Mouse (Mus musculus) adrenal gland (tissue): ENCODE measurements at regions not wholly inside any gene's neighbourhood (a gene's known extent, or its start where the extent isn't known, plus 50 kb on each side); places are given as distances from the start of the nearest gene placed in this dataset.

Experiments
- intact Hi-C: fragments of 180-260 bp; cut with DNase I; formaldehyde crosslinking; loops from one replicate; pipeline ENCODE4 v1.15.1; 2025

DNA sequence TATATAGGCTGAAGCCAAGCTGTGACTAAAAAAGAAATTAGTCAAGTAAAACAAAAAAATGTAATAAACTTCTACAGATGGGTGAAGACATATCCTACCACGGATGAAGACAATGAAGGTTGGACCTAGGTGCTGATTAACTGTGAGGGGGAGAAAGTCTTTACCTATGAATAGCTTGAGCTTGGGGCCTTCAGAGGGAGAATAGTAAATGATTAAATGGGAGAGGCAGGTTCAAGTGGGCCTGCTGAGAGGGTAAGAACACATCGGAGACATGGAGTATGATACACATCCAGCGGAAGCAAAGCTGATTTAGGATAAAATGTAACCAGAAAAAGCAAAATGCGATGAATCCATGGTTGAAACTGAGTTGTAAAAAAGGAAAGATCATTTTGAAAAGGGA, 197.9 kb upstream of the Robo2 start:
- intact Hi-C loops, result no loop called here

DNA sequence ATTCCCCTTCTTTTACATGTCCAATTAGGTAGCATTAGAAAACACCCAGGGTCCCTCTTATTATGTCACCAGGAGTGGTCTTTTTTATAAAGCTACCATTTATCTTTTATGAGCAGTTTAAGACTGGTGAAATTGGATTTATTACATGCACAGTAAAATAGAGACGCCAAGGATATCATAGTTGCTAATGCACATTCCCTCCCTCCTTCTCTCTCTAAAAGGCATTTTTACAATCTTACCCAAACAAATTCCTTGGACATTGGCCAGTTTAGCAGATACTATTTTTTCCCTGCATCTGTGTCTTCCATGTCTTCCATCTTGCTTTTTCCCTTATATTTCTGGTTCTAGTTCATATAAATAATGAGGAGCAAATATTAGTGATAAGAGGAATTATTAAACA, 186.7 kb upstream of the Robo2 start:
- intact Hi-C loops, result no loop called here

DNA sequence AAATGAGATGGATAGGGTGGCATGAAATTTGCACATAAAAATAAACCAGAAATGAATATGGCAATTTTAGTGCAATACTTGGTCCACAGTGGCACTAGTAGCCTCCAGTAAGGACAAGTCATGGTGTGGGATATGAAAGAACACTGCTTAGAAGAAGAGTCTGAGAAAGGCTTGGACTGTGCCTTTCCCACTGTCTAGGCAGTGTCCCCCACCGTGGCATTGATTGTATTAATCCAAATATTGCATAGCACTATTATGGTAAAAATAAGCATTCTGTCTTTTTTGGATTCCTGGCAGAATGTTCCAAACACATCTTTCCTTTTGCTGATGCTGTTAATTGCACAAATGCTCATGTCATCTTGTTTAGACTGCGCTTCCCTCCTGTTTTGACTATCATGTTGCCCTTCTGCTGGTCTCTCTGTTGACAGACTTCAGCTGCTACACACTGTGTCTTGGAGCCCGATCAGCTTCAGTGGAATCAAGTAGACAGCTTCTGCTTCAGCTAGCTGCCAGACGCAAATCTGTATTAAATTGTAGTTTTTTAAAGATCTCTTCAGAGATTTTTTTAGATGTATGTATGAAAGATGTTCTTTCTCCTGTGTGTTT, 186.2 kb upstream of the Robo2 start:
- intact Hi-C loops, result no loop called here

DNA sequence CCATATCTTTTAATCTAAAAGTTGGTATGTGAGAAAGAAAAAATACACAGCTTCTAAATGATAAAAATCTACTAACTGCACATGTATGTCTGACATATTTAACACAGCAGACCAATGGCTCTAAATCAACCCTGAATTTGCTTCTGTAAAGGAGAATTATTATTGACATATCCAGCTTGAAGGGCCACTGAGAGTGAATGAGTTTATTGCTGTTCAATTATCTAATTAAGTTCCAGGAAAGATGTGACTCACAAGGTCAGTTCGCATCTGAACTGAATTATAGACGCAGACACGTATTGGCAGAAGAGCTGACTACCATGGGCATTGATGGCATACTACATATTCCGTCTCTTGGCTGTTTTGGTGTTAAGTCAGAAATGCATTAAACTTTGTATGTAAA, 180.3 kb upstream of the Robo2 start:
- intact Hi-C loops, result no loop called here

DNA sequence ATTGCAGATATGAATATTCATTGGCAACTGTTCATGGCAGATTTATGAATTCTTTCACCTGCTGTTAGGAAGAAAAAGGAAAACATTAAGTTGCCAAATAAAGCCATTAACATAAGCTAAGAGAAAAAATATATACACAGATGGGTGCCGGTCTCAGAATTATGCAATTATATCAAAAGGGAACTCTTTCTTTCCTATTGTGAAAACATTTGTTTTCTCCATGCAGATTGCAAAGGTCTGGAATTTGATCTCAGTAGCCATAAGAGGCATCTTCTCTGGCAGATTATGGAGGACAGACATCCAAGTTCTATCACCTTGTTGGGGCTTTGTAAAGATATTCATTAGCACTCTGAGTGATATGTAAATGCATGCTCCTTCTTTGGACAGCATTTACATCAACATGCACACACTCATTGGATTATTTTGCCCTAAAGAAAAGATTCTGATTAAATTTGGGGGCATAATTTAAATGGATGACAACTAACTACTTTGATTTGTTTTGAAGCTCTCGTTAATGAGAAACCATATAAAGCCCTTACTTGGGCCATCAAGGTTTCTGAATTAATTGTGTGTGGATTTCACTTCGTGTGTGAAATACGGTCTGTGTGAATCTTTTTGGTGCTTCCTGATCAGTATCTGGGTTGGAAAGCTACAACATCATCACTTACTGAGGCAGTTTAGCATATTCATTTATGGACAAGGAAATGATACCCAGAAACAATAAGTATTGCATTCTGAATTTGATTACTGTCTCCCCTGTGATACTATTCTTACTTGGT, 171.2 kb upstream of the Robo2 start:
- intact Hi-C loops, result no loop called here

DNA sequence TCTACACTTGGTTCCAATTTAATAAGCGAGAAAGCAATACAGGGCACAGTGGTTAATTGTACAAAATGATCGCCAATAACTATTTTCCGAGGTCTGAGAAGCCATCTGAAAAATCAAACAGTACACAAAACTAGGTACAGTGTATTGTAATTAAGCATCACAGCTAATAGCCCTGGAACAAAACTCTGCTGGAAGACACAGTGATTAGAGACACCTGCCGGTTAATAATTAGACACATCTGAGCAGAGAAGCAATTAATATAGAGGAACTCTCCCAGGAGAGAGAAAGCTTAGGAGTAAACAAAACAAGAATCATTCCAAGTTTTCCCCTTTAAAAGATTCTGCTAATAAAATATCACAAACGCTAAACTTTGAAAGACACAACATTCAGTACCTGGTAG, 136.7 kb upstream of the Robo2 start:
- intact Hi-C loops, result no loop called here

DNA sequence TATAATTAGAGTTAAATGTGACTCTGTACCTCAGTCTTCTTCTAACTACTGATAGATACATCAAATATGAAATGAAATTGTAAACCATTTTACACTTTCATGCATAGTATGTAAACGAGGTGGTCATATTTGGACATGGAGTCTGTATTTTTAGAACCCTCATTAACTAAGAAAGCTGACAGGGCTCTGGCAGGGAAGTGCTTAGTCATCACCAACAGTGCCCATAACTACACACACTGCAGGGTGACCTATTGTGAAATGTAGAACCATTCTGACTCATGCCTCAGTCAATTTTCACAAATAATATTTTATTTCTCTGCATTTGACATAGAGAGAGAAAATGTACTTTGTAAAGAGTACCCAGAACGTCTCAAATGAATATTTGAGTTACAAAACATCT, 118.9 kb upstream of the Robo2 start:
- intact Hi-C loops, result no loop called here

DNA sequence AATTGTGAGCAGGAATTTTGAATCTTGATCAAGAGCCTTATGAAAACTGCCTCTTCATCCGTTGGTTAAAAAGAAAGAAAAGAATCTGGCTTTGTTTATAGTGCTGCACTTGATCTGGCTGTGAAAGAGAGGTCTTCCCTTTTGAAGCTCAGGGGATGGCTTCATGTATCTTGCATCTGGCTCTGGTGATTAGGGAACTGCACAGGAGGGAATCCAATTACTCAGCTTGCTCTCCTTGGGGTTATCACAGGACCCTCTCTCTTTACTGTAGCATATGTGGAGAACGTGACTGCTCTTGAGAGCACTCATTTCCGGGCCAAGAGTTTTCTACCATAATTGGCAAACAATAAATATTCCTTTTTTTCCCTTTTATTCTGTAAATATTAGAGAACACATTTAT, 116.6 kb upstream of the Robo2 start:
- intact Hi-C loops, result no loop called here

DNA sequence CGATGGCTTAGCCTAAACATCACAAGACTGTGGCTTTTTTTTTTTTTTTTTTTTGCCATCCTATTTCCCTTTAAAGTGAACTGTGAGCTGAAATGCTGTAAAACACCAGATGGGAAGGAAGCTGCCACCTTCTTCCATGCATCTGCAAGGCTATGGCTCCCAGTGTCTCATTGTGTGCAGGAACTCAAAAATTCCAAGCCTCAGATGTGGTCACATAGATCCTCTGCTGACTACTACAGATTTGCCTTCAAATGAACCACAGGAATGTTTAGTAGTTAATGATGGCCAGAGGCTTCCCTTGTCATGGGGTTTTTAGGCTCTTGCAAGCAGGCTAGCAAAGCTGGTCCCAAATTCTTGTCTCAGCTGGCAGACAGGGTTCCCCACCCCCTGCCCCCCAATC, 114.9 kb upstream of the Robo2 start:
- intact Hi-C loops, result no loop called here

DNA sequence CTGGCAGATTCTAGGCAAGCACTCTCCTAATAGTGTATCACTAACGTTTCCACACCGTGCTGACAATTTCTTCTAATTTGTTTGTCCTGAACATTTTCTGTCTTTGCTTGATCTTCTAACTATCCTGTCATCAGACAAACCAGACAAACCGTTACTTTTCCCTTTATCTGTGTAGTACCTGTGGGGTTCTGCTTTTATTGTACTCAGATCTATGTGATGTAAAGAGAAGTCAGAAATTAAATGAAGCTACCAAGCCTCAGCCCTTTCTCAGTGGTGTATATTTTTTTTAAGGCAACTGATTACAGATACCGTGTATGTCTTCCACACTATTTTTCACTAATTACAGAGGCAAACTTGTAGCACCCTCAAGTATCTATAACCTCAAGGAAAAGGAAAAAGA, 108.9 kb upstream of the Robo2 start:
- intact Hi-C loops, result no loop called here

DNA sequence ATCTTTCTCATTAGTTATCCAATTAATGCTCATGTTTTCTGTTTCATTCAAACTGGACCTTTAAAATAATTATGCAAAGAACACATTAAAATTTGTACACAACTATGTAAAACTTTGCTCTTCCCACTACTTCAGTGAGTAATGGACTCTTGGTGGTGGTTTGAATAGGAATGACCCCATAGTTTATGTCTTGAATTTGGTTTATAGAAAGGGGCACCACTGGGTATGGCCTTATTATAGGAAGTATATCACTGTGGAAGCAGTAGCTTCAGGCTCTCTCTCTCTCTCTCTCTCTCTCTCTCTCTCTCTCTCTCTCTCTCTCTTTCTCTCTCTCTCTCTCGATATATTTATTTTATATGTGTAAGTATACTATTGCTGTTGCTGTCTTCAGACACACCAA, 106.3 kb upstream of the Robo2 start:
- intact Hi-C loops, result no loop called here

DNA sequence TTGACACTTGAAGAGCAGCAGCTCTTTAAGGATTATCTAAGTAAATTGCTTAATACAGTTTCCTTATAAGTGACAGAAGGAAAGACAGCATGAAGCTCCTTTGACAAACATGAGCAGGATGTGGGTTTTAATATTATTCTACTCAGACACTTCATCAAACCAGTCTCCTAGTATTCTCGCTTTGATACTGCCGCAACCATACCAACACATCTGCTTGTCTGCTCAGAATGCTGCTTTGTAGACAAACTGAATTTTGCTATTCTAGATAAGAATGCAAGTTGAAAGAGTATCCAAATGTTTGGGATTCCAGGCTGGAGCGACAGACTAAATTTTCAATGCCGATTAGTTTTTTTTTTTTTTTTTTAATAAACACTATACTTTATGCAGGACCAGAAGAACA, 105.7 kb upstream of the Robo2 start:
- intact Hi-C loops, result no loop called here

DNA sequence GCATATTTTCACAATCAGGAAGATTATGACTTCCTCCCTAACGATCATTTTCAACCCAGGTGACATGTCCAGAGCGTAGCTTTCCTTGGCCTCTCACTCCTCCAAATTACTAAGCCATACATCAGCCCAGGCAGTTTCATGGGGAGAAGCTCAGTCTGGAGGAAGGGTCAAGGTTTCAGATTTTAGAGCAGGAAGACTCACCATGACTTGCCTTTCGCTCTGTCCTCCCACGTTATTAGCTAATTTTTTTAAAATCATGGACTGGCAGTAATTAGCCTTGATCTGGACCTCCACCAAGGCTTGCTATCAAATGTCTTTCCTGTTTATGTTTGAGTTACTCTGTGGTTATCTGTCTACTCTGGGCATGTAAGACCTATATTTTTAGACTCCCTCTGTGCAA, 102.9 kb upstream of the Robo2 start:
- intact Hi-C loops, result no loop called here

DNA sequence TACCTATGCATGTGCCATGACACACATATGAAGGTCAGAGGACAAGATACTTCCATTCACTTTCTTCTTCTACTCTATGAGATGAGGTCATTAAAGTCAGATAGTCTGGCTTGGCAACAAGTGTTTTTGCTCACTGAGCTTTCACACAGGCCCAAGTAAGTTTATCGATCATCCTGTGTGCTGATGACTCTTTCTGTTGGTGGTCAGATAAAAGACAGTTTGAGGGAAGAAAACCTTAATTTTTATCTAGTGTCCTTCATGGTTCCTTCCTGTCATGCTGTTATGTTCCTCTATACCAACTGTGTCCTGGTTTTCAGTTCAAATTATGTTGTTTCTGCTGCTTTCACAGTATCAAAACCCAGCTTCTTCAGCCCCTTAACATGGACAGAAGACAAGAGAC, 98.8 kb upstream of the Robo2 start:
- intact Hi-C loops, result no loop called here

DNA sequence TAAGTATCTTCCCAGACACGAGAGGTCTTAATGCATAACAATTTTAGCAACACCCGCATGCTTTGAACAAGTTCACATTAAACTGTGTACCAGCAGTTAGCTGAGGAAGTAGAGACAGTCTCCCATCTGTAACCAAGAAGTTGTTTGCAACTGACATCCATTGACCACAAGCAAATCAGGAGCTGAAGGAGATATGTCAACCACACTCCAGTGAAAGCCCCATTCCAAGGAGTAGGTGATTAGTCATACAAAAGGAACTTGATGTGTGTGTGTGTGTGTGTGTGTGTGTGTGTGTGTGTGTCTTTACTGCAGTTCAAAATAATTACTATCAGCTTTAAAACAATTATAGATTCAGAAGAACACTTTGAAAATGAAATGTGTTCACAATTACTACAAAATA, 97.9 kb upstream of the Robo2 start:
- intact Hi-C loops, result no loop called here

DNA sequence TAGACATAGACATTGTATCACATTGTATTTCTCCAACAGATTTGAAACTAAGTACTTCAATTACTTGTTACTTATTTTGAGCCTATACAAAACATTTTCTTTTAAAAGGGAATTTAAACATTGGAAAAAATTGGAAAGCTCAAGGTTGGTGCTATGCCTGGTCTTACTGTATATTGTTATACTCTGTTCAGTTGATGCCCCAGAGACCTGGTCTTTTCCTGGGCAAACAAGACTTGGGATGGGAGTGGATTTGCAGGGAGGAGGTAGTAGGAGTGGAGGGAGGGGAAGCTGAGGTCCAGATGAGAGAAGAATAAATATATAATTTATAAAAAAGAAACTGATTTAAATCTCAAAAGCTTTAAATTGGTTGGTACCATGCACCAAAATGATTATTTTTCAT, 95.1 kb upstream of the Robo2 start:
- intact Hi-C loops, result no loop called here

DNA sequence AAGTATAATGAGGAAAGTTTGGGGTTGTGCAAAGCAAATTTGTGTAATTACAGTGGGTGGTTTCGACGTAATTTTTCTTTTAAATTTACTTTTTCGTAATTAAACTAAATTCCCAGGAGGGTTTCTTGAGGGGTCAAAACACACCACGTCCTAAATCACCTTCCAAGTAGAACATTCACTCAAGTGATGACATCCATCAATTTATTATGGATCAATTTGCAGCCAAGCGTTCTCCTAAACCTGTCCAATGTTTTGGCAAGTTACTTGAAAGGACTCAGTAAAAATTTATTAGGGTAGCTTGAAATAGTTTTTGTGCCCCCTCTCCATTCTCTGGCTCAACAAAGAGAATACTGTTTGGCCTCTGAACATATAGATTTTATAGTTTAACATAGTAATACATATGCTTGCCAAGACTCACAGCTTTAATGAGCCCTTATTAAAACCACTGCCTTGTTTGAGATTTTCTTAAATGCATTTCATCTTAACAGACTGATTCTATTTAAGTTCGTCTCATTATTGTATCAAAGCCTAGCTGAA, 94.6 kb upstream of the Robo2 start:
- intact Hi-C loops, result no loop called here

DNA sequence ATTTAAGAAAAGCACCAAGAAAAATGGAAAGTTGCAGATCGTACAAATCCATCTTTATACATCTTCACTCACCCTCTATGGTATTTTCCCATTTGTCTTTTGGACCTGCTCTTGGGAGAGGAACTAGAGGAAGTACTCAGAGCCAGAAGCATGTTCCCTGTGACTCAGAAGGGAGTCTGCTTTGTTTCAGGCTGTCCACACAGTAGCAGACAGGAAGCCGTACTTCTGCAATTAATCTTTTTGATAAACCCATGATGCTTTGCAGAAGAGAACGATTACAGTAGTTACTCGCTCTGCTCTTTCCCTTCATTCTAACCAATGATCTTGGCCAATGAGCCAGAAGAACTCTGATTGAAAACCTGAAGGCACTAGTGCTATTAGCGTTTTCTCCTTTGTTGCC, 92.8 kb upstream of the Robo2 start:
- intact Hi-C loops, result no loop called here

DNA sequence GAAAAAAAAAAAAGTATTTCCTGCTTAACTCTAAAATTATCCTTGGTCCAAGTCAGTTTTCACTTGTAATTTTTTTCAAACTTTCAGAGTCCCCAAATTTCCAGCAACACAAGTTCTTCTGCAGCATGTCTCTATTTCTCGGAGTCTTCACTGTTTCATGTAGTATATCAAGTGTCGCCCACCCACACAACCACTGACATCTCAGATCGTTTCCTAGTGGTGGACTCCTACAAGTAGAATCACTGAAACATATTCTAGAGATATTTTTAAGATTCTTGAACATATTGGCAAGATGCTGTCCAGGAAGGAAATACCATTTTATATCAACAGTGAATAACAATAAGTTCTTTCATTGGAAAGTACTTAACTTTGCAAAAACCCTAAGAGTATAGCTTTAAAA, 89.1 kb upstream of the Robo2 start:
- intact Hi-C loops, result no loop called here

DNA sequence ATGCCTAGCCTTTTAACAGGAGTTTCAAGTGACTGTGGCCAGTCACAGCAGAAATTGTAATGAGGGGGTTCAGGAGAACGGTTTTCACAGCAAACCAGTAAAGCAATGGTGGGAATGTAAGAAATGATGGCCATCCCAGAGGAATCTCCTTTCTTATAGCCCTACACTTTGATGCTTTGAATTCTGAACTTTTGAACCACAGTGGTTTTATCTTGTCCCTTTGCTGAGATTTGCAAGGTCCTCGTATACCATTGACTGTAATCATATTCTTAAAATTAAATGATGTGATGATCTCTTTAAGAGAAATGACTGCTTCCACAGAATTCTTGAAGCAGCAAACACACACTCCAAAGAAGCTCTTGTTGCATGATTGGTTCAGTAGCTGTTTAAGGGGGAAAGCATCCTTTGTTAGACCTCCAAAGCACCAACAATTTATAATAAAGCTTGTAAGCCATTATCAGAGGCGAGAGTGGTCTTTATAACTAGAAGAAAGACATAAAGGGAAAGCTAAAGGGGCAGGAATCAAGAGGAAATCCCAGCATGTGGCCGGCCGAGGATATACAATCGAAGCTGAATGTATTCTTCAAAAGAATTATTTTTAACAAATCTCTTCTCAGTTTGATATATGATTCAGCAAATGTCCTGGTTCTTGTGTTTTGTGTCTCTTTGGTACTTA, 56.3 kb upstream of the Robo2 start:
- intact Hi-C loops, result no loop called here

DNA sequence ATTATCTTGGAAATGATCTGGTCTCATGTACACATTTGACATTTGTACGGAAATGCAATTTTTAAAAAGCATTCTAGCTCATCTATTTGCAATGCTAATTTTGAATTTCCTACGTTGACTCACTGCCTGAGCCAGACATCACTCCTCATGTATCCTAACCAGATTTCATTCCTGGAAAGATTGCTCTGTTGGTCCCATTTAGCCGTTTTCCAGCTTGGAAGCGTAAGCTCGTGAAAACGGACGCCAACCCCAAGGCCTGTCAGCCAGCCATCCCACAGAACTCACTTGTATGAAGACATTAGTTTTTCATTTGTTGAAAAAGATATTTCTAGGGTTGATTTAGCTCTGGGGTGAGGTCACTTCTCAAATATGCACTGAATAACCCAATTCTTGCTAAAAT, 55.5 kb upstream of the Robo2 start:
- intact Hi-C loops, result no loop called here

DNA sequence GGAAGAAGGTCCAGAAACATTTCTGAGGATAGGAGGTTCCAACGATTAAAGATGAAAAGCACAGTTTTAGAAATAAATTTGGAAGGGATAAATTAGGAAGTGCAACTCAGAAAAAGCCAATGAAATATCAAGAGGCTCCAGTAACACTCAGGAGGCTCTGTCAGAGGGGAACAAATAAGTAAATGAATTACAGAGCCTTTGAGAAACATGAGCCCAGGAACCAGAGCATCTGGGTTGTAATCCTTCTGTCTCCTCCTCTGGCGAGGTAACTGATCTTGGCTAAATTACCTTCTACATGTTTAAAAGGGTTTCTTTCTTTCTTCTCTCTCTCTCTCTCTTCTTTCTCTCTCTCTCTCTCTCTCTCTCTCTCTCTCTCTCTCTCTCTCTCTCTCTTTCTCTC, 53.2 kb upstream of the Robo2 start:
- intact Hi-C loops, result no loop called here

DNA sequence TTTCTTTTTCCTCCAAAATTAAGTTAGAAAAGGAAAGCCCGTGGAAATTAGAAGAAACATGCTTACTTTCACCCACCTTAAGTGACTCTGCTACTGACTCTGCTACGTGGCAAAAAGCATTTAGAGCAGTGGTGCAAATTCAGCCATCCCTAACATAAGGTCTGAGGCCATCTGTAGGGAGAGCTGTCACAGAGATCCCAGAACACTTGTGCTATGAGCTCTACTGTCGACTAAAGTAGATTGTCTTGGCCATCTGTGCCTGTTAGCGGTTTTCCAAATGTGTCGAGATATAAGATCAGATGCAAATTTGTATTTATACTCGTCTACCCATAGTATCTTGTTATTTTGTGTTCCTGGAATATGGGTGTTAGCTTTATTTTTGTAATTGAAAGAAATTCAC, 52.7 kb upstream of the Robo2 start:
- intact Hi-C loops, result no loop called here
